Mouse (Mus musculus): ENCODE measurements around the gene 4931406P16Rik.

- TF ChIP-seq CTCF (IDR thresholded peaks at IDR 0.05; ENCODE audit: extremely low read depth, insufficient read depth, low read length): no peak
- no peak for TF ChIP-seq POLR2A (IDR thresholded peaks at IDR 0.05; ENCODE audit: extremely low read depth, insufficient read depth, low read length)
Measured at GRCm38 (mm10) chr7:34235602-34236001, 77.7 kb downstream of the 4931406P16Rik start.
